Mouse (Mus musculus) layer of hippocampus, postnatal 14 days (tissue): ENCODE results near the gene Rbm20. TPM values are rescaled to one million over a fixed set of nuclear protein-coding genes. Genes with fewer than 3 reads are reported as not detected.

Experiments
- DNase-seq, 2 experiments: peaks; one replicate each; pipeline ENCODE4 v3.0.0; 2021 to 2022; ENCODE audit warnings: low spot score in 2 of 2, mixed read lengths in 1 of 2
- total RNA-seq, 2 experiments: library from RNA; stranded (reverse); gene quantifications; 2 replicates each; pipeline ENCODE4 v1.2.3; 2021

Rbm20 gene
- total RNA-seq, 2 experiments from 2014 or later = 3.1 TPM

DNA sequence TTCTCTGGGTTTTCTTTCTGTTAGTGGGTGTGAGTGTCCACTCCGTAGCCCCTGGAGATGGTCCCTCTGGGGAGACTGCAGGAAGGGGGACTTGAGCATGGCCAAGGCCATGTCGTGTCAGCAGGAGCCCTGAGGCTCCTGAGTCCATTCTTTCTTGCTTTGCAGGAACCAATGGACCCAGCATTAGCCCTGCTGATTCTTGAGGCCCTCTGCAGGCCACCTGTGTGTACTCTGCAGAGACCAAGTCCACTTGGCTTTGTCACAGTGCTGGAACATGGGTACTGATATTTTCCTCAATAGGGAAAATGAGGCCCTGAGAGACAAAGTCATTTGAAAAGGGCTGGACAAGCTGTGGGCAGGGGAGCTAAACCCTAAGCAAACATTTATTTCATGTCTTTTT, 193.5 kb downstream of the Rbm20 start:
- DNase-seq = no peak

DNA sequence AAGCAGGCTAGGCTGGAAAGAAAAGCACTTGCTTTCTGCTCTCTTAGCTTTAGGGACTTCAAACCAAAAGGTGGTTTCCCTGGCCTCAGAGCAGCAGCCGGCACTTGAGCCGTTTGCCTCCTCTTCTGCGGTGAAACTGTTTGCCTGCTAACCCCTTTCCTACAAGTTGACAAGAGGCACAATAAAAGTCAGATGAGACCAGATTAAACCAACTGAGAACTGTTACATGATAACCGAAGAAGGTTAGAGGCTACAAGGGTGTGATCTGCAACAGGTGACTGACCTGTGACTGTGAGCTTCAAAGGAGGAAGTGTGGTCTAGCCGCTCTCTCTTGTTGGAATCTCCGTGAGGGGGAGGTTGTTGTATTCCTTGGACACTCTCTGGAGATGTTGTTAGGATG, 194.4 kb downstream of the Rbm20 start:
- no peak for DNase-seq

DNA sequence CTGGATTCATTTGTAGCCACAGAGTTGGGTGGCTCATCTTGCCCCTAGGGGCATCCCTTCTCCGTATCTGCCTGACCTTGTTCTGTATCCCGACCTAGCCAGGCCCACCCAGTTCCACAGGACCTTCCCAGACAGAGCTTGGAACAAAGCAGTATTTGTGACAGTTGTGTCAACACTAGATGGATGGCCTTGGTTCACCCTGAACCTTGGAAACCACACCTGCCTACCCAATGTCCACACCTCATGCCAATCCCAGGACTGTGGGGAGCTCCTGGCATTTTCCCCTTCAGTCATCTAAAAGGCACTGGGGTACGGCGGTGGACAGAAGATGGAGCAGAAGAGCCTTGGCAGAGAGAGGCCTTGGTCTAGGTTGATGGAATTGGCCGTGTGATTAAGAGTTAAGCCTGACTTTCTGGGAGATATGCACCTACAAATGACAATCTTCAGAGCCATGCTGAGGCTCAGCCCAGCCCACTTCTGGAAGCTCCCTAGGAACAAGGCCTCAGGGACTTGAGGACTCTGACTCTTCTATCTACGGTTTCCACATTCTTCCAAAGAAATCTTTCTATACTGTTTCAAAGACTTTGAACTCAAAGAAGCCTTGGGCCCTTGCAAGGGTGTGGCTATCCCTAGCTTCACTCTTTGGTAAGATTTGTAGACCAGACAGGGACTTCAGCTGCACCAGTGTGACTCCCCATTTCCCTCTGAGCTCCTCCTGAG, 196.0 kb downstream of the Rbm20 start:
- DNase-seq = no peak

DNA sequence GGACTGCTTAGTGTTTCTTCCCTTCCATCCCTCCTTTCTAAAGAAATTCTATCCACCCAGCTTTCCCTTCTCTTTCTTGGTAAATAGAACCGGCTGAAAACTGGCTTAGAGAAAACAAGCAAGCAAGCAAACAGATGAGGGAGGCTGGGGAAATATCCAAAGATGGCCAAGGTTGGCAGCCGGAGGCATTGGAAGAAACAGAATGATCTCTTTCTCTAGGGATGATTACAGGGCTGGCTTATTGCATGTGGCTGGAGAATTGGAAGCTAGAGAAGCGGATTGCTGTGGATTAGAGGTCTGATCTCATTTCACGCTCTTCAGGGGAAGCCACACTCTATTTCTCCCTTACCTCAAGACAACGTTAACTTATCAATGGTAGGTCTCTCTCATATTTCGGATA, 198.1 kb downstream of the Rbm20 start:
- DNase-seq = no peak

DNA sequence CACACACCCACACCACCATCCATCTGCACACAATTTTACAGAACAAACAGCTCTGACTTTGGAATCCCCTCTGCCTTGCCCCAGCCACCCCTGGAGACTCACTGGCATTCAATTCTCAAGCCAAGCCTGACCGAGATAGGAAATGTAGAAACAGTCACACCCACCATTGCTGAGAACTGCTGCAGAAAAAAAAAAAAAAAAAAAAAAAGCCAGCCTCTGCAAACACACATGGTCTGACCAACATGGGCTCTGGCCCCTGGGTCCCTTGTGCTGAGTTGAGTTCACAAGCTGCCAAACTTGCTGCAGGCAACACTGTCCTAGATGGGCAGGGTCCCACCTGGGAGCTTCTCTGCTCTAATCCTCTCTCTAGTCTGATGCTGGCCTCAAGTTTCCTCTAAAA, 200.7 kb downstream of the Rbm20 start:
- DNase-seq = no peak

DNA sequence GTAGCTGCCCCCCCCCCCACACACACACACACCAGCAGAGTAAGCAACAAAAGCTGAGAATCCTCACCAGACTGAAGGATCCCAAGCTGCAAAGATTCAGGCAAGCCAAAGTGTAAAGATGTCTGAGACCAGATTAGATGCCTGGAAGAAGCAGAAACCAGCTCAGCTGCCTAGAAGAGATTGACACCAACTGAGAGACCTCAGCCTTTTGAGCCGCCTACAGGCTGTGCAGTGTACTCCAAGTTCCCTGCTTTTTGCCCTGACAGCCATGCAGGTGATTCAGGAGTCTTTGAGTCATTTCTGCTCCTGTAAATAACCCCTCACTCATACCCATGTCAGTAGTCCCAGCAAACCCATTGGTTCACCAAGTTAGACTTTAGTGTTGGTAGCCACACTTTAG, 203.4 kb downstream of the Rbm20 start:
- DNase-seq = no peak

DNA sequence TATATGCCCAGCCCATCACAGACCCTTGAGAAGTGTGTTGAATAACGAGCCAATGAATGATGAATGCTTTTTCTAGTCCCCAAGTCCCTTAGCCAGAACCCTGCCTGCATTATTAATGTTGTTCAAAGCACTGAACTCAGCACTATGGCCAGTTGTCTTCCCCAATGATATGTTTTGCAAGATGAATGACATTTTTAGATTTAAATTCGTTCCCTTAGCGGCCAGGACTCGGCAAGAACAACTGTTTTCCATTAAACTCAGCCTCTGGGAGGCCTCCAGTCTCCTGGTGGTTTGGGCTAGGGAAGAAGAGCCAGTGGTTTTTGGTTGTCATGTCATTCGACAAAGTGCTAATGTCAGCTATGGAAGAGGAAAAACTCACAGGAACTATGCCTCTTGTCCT, 204.7 kb downstream of the Rbm20 start:
- DNase-seq = no peak

DNA sequence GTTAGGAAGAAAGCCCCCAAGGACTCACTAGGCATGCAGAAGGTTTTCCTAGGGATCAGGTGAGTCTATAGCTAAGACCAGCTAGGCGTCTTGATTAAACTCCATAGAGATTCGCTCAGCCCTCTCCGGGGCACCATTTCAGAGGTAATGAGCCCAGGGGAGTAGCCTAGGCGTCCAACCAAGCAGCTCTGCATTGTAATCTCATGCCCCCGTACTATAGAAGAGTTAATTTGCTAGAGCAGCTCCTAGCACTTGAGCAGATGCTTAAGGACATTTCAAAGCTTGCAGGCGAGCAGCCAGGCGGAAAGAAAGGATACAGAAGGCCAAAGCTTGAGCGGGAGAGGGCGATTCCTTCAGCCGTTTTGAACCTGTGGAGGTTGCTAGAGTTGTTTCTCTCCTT, 208.3 kb downstream of the Rbm20 start:
- no peak for DNase-seq

DNA sequence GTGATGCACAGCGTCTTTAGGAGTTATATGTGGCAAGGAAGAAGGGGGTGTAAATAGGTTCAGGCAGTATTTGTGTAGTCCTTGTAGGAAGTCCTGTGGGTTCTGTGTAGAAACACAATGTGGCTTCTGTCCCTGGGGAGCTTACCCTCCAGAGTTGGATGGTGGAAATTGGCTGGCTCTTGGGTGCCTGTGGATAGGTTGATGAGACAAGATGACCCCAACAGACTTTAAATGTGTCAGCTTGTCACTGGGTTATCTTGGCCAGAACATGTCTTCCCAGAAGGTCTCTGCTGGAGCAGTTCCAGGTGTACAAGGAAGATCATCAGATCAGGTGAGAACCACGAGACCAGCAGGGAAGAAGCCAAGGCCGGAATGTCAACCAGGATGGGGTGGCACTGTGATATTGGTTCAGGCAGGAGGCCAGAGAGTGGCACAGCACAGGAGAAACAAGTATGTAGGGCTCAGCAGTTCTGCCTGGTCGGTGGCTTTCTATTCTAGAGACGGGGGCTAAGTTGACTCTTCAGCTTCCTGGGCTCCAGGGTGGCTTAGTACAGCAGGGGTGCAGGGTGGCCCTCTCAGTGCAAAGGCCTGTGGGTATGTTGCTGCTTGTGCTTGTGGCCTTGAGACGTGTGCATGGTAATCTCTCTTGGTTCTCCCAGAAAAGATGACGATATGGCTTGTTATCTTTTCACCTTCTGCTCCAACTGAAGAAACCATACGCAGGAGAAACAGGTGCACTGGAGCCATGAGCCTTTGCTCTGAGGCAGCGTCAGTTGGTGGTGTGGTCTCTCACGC, 209.7 kb downstream of the Rbm20 start:
- DNase-seq = no peak

DNA sequence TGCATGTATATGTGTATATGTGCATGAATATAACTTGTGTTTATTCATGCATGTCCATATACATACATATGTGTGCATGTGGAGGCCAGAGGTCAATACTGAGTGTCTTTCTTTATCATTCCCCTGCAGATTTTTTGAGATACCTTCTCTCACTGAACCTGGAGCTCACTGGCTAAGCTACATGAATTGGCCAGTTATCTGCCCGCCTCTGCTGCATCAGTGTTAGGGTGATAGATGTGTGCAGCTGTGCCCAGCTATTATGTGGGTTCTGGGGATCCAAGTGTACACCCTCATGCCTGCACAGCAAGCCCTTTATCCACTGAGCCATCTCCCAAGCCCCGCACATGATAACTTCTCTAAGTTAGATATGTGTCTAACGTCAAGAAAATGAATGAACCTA, 210.7 kb downstream of the Rbm20 start:
- no peak for DNase-seq

DNA sequence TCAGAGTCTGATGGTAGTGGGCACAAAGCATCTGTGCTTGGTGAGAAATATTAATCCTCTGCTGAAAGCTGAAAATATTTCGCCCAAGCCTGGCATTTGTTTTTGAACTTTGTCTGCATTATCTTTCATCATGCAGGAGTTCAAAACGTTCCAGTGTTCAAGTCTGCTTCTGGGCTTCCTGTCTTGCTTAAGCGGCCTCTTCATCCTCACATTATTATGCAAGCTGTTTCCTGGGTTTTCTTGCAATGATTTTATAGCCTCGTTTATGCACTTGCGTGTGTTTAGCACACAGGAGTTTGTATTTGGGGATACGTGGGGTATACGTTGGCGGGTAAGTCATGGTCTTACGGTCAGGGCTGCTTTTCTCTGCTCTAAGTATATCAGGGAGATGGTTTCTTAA, 211.2 kb downstream of the Rbm20 start:
- DNase-seq = no peak

DNA sequence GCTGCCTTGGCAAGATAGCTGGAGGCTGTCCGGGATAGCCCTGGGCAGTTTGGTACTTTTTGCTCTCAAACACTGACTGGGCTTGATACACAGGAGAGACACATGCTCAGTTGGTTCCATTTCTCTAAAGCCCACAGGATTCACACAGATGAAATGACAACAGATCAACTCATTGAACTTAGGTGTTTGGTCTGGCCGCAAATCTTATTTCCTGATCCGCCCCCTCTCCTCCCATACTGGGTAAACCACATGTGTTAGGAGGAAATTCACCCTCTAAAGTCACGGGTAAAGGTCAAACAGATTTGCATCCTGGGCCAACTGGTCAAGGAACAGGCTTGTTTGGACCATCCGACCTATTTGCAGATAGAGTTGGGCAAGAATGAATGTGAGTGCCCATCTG, 212.4 kb downstream of the Rbm20 start:
- no peak for DNase-seq

DNA sequence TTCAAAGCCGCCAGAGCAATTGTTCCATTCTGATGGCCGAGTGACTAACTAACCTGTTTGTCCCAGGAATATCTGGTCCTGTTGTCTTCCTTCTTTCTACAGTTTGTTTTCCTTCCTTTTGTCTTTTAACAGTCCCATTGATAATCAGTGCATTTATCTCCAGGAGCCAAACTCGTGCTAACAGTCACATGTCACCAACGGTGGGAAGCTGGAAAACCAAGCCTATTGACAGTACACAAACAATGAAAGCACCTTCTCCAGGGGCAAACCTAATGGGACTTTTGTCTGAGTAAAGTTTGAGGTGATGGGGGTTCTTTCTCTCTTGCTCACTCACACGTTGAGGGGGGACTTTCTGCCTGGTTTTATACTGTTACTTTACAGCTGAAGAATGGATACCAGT, 213.2 kb downstream of the Rbm20 start:
- DNase-seq = no peak

DNA sequence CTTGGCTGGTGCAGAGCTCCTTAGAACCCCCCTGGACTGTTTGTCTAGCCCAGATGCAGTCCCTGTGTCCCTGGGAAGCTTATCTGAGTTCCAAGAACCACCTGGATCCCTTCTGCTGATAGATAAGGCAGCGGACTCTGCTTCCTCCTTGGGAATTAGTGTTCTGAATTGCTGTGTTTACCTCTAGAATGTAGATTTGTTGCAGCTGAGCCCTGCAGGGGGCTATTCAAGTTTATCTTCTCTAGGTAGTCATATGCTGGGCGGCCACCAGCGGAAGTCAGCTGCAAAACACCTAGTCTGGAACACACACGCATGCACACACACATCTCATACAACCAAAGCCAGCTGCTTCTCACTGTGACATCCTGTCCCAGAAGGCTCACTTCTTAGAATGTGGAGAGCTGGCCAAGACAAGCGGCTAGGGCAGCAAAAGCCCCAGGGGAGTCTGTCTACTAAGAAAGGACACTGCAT, 213.7 kb downstream of the Rbm20 start:
- no peak for DNase-seq

DNA sequence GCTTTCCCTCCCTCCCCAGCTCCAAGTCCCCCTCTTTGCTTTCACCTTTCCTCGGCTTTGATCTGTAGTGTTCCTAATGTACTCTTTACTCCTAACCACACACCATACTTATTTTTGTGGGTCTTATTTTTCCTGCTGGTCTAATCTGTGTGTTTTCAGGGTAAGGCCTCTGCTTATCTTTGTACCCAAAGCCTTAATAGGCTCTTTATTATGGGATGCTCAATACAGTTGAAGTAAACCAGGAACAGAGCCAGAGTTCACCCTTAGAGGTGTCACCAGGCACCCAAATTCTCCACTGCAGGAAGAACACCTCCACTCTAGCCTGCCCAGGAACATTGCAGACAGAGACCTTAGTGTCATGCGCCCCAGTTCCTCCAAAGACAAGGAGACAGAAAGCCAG, 214.5 kb downstream of the Rbm20 start:
- DNase-seq = no peak

DNA sequence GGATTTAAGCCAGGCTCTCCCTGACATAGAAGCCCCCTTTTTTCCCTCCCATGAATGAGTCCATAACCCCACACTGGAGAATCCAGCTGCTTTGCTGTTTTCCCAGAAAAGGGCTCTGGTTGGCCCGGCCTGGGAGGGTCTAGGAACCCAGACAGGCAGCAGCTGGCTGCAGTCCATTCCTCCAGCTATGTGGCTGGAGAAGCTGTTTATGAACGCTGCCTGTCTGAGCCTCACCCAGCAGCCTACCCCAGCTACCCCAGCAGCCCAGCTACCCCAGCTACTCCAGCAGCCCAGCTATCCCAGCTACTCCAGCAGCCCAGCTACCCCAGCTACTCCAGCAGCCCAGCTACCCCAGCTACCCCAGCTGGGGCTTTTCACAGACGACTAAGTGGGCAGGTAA, 215.0 kb downstream of the Rbm20 start, which contains the start of gene Pdcd4:
Pdcd4 (plus strand) TSS at position 171 of the 400 bp plus-strand sequence.
- DNase-seq = no peak

DNA sequence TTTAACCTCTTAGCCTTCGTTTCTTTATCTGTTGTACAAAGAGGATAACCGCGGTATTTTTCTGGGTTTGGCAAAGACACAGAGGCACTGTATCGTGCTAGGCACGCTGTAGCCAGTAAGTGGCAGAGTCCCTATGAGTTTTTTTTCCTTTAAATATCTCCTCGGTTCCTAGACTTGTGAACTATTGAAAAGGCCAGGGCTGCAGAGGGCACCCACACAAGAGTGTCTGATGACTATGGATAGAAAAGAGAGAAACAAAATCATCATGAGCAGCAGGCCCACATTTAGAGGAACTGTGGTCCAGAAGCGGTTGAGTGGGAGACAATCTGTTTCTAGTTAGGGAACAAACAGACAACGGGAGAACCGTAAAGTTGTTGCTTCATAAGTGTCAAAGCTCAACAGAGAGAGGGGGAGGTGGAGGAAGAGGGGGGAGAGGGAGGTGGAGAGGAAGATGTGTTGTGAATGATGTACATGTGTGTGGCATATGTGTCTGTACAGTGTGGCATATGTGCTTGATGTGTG, 215.8 kb downstream of the Rbm20 start:
- DNase-seq = peak; percentile 45 to 67

DNA sequence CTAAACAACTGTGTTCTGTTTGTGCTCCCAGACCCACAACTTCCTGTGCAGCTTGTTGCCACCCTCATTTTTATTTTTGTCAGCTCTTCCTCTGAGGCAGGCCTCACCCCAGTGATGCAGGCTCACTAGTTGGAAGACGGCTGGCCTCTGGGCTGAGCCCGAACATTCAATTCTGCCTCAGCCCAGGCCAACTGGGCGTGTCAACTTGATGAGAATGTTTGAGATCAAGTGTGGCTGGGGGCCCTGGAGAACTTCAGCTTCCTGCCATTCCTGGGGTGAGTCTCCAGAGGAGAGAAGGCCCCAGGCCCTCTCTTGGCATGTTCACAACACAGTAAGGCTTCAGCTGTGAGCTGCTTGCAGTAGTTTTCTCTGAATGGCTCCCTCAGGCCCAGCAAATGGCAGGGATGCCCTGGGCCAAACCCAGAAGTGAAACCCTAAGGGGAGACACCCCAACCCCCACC, 216.6 kb downstream of the Rbm20 start:
- DNase-seq = no peak

DNA sequence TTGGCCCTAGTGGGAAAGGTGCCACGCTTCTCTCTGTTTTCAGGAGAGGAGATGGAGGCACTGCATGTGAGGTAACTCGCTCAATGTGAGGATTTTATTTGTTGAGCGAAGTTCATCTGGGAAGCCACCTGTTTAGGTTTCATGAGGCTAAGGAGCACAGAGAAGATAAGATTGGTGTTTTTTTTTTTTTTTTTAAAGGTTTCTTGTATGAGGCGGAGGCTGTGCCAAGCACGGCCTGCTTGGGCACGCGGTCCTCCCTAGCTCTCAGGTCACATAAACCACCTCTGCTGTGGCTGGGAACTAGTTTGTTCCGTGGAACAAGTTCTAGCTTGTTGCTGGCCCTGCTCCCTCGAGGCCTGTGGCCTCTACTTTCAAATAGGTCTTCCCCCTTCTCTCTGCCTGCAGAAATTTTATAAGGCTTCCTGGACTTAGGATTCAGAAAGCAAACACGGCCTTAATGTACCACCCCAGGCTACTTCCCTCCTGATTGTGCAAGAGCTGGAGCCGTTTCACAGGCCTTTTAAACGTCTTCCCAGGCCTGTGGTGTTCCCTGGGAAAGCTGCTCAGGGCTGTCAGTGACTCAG, 217.5 kb downstream of the Rbm20 start:
- DNase-seq = no peak

DNA sequence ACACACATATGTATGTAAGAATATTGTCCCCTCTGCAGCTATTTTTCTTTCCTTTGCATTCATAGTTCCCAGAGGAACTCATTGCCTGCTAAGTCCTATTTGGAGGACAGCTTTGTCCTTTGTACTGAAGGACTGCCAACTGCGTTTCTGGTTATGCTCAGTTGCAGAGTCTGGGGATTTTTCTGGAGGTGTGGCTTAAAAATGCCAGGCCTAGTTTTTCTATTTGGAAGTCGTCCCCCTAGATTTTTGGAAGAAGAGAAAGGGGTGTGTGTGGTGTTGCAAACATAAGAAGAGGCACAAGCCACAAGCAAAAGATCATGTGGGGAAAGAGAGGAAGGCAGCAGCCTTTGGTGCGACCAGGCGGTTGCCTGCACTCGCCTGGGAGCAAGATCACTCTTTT, 220.9 kb downstream of the Rbm20 start:
- no peak for DNase-seq

DNA sequence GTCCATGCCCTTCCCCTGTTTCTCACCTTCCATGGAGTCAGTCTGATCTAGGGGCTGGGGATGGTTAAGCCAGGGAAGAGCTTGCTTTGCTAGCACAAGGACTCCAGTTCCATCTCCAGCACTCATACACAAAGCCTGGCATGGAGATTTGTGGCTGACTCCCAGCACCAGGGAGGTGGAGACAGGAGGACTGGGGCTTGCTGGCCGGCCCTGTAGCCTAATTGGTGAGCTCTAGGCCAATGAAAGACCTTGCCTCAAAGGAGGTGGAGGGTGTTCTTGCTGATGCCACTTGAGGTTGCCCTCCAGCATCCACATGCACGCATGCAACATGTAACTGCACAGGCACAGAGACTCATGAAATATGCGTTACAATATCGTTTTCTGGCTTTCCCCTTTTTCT, 221.4 kb downstream of the Rbm20 start:
- no peak for DNase-seq
